Mouse (Mus musculus): ENCODE results near the gene Gpat2.

The Gpat2 gene

DNA sequence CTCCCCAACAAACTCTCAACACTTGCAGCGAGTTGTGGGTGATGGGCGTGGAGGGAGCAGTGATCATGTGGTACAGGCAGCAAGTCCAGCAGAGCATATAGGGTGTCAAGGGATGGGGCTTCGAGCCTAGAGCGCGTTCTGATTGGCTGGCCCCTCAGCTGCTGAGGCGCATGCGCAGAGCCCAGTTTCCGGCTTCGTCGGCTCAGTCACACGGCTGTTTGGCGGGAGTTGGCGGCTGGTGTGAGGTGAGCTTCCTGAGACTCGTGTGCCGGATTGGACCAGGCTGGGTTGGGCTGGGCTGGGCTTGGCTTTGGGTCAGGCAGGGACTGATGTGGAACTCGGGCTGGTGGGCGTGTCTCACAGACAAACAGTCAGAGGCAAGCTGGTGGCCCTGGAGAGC is at the start of gene Gpat2:
Gene Gpat2, plus strand, starts transcription at position 223 of the 400 bp plus-strand sequence.
- DNase-seq (ENCODE audit: low read depth, low spot score), result peak; percentile 39

DNA sequence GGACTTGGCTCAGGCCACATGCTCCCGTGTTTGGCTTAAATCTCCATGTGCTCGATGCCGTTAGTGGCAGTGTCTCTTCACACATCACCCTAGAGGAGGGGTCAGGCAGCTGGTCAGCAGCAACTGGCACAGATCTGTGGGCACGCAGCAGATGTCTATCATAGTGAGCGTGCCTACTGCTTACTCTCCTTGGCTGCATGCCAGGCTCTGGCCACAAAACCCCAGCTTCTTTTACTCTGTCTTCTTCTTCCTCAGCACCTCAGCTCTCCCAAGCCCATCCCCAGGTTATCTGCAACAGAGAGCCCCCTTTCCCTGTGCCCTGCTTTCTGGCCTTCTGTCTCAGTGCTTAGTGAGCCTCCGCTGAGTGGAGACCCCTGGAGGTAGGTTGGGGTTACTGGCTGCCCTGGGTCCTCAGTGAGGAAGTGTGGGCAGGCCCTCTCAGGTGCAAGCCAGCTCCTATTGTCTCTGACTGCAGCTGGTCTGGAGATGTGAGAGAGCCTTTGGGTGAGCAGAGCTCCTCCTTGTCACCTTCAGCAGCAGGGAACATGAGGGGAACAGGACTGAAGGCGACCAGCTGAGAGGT is 49.1 kb upstream of the Gpat2 start:
- DNase-seq (ENCODE audit: low read depth, low spot score), result no peak

DNA sequence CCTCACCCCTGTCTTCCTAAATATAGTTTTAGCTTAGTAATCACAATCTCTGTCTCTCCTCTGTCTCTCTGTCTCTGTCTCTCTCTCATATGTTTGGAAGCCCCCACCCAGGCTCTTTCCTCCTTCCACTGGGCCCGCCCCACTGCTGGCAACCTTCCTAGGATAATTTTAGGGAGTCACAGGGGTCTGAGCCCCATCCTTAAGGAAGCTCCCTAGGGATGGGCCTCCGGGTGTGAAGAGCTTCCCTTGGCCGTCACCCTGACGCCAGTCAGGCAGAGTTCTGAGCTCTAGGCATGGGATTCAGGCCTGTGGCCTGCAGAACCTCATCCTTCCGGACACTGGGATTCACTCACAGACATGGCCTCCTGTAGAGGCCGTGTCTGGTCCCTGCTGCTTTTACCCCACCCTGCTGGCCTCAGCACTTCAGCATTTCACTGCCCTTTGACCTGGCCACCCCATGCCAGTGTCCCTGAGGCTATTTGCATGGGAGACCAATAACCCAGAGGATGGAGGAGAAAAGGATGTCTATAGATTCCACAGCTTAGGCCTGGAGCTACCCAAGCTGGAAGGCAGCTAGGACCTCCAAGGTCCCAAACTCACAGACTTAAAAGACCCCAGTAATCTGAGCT is 48.5 kb upstream of the Gpat2 start:
- DNase-seq (ENCODE audit: low read depth, low spot score), result no peak

DNA sequence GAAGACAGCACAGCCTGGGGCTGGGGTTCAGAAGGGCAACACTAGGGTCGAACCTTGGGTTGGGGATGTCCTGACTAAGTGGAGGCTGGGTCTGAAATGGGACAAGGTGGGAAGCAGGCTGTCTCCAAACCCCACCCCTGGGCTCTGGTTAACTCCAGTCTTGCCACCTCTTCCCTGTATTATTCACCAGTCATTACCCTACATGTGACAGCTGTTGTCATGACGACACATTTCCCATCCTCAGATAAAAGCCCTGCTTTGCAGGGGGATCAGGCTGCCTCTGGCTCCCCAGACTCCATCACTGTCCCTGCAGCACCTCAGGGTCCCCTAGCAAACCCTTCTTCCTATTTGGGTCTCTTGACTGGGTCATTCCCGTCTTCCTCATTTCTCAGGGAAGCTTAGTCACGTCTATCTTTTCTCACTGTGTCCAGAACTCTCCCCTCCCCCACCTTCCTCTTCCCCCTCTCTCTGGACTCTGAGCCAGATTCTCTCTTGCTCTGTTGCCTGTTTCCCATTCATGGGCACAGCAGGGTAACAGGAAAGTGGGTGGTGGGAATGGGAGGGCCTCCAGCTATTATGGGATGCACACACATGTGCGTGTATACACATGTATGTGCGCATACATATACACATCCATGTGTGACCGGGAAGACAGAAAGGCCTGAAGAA is 46.9 kb upstream of the Gpat2 start:
- no peak for DNase-seq (ENCODE audit: low read depth, low spot score)

DNA sequence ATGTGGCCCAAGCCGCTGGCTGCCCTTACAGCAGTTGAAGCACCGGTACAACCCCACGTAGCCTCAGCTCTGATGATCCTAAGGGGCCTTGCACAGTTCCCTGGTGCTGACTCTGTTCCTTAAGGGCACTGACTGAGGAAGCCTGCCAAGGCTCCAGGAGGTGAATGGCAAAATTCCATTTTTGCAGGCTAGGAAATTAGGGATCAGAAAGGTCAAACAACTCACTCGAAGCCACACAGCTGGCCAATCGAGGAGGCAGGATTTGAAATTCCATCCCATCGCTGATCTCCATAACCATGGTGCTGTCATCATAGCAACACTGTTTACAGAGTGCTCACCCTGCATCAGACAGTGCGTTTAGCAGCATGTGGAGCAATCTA is 46.4 kb upstream of the Gpat2 start:
- DNase-seq (ENCODE audit: low read depth, low spot score), result no peak

DNA sequence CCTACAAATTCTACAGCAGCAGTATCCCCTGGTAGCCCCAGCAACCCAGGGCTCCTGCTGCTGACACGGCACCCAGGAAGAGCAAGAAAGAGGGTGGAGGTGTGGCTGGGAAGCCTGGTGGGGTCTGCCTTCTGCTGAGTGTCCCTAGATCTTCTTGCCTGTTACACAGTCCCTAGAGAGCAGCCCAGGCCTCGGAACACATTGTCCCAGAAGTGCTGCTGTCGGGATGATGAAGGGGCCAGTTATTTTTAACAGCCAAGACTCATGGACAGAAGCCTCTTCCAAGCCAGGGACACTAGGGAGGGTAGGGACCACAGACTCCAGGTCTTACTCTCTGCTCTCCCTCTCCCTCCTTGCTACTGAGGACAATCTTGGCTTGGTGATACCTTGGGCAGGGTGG is 45.7 kb upstream of the Gpat2 start:
- no peak for DNase-seq (ENCODE audit: low read depth, low spot score)

DNA sequence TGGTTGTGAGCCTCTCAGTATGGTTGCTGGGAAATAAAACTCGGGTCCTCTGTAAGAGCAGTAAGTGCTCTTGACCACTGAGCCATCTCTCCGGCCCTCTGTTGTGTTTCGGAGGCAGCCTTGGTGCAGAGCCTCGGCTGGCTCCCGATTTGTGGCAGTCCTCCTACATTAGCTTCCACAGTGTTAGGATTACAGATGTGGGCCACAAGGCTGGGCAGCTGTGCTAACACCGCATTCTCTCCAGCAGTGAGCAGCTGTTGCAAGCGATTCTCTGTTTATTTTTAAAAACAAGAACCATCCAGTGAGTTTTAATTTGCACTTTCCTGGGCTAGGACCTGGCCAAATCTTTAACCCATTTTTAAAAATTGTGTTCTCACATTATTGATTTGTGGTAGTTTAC is 41.1 kb upstream of the Gpat2 start:
- no peak for DNase-seq (ENCODE audit: low read depth, low spot score)

DNA sequence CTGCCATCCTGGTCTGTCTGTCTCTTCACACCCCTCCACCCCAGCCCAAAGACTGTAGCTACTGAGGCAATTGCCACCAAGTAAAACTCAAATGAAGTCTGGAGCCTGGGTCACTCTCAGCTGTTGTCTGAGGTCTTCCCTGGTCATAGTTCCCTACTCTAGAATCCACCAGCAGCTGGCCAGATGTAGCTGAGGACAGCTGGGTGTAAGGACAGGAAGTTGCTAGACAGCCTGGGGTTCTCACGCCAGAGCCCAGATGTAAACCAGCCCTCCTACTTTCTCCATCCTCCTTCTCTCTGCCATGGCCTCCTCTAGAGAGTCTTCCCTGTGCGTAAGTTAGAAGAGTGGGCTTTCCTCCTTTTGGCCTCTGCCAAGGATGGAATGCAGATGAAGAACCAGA is 37.5 kb upstream of the Gpat2 start:
- no peak for DNase-seq (ENCODE audit: low read depth, low spot score)

DNA sequence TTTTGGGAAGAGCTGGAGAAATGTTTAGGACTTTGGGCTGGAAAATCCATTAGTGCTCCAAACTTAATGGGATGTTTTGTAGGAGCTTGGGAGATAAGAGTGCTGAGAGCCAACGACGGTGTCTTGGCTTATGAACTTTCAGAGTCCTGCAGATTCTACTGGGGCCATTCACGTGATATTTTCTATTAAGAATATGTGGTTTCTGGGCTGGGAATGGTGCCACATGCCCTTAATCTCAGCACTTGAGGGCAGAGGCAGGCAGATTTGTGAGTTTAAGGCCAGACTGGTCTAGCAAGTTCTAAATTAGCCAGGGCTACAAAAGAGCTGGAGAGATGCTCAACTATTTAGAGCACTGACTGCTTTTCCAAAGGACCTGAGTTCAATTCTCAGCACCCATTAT is 34.6 kb upstream of the Gpat2 start:
- no peak for DNase-seq (ENCODE audit: low read depth, low spot score)

DNA sequence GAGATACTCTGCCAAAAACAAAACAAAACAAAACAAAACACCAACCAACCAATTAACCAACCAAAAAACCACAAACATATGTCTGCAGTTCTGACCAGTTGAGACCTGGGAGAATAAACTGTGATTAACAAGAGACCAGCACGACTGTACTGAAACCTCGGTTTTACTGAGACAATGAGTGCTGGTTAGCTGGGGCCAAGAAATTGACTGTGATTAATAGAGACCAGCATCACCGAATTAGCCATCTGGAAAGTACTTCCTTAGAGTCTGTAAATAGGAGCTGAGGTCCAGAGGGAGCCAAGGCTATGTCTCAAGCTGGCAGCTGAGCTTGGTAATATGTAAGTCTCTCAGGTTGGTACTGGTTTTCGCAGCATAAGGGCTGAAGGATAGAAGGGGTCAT is 34.2 kb upstream of the Gpat2 start:
- DNase-seq (ENCODE audit: low read depth, low spot score), result no peak

DNA sequence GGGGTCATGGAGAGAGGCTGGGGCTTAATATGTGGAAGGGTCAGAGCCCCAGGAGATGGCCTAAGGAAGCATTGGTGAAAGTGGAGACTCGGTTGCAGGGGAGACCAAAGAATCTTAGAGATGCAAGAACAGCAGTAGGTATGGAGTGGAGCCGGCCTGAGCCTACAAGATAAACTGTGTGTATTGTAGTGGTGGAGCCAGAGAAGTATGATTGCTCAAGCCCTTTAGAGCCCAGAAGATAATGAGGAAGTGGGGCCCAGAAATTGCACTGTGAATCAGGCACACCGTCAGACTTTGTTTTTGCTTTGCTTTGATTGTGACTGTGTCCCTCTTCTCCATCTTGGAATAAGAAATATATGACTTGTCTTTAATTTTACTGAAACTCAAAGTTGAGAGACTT is 33.7 kb upstream of the Gpat2 start:
- no peak for DNase-seq (ENCODE audit: low read depth, low spot score)

DNA sequence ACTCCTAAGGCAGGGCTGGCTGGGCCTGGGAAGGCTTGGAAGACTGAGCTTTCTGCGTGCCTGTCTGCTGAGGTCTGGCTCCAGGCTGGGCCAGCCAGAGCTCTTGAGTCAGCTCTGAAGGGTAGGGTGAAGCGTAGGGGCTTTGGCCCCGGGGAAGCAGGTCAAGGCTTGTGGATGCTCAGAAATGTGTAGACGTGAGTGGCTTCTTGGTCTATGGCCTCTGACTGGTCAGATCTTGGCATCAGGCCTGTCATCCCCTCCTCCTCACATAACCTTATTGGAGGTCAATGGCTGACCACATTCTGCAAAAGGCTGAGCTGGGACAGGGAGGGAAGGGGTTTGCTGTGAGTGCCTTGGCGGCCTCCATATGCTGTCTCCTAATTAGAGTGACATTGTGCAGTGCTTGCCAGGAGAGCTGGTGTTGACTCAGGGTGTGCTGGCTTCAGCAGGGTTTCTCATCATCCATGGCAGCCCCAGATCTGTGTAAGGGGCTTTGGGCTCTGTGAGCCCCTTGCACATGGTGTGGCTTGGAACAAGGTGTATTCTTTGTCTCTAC is 30.3 kb upstream of the Gpat2 start:
- no peak for DNase-seq (ENCODE audit: low read depth, low spot score)

DNA sequence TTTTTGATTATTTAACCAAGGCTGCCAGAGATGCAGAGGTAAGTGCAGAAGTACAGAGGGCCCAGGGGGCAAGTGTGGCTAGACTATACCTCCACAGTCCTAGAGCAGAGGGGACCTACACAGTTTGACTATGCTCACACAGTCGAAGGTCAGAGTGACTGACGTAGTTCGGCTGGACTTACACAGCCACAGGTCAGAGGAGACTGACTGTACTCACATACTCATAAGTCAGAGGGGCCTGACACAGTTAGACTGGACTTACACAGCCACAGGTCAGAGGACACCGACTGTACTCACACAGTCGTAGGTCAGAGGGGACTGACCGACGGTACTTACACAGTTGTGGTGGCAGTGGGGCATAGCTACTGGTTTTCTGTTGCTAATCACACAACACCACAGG is 26.3 kb upstream of the Gpat2 start:
- no peak for DNase-seq (ENCODE audit: low read depth, low spot score)

DNA sequence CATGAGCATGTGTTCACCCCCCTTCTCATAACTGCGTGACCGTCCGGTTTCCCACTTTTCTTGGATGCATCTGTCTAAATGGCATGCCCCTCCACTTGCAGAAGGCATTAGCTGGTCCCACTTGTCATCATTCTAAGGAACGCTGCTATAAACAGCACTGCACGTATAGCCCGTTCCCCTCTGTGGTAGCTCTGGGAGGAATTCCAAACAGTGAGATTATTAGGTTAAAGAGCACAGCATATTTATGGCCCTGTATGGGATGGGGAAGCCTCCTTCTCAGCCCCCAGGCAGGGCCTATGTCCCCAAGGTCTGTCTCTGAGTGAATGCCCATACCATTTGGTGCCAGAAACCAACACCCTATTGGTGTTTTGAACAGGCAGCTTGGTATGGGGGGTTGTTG is 13.9 kb upstream of the Gpat2 start:
- no peak for DNase-seq (ENCODE audit: low read depth, low spot score)

DNA sequence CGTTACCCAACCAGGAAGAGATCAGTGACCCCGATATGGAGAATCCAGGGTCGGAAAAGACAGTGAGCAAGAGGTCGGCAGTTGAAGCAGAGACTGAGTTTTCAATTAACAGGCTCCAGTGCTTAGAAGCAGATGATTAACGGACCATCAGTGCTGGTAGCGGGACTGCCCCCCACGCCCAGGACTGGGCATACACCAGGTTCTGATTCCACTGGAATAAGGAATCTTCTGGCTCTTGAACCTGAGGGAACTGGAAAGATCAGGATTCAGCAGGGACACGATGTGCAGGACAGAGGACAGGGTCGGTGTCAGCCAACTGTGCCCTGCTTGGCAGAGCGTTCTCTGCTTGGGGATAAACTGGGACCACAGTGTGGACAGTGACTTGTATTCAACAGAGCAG is 9.2 kb upstream of the Gpat2 start:
- DNase-seq (ENCODE audit: low read depth, low spot score), result no peak

DNA sequence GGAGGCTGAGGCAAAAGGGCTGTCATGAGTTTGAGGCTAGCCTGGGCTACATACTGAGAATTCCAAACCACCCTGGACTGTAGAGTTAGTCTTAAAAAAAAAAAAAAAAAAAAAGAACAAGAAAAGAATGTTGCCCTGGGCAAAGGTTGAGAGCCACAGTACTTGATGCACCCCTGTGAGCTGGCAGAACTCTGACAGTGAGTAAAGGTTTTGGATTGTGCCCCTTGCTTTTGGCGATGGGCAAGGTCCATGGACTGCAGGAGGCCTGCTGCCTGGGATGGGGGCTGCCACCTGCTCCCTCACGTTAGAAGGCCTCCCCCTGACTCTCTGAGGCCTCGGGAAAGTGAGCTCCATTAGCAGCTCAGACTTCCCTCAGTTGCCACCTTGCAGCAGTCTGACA is 8.3 kb upstream of the Gpat2 start:
- DNase-seq (ENCODE audit: low read depth, low spot score), result no peak

DNA sequence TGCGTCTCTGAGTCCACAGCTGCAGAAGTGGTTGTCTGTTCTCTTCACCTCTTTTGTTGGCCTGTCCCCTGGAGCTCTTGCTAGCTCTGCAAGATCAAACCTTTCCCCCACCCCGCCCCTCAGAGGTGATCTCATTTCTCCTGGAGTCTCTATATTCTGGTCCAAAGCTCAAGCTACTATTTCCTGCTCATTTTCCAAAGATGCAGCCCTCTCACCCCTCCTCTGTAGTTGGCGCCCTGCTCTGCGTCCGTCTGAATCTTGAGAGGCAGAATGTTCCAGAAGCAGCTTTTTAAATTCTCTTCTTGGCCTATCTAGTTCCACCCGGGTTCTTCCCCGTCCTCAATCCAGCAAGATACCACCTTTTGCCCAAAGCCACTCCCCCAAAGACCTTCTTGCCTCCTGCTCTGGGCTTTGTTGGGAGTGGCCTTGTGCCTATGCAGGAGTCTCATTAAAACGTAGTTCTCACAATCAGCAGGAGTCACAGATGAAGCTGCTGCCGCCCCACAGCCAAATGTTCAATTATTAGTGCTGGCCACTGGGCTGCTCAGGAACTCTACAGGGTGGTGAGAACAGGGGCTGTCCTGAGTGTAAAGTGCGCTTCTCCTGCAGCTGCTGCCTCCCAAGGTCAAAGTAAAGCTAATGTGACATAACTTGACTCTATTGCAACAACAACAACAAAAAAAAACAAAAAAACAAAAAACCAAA is 6.6 kb upstream of the Gpat2 start:
- DNase-seq (ENCODE audit: low read depth, low spot score), result no peak

DNA sequence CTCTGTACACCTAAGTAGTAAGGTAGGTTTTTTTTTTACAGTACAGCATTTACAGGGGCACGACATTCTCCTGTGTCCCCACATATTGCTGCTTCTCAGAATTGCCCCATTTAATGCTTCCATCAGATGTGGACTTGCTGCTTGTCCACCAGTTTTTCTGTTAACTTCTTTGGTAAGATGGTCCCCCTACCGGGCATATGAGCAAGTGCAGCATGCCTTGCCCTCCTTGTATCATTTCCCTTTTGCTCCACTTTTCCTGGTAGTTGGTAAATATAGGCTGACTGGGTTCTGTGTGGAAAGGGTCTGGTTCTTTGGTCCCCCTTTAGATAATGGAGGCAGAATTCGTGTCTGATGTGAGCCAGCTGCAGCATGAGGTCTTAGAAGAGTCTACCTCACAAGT is 5.2 kb downstream of the Gpat2 start:
- no peak for DNase-seq (ENCODE audit: low read depth, low spot score)

DNA sequence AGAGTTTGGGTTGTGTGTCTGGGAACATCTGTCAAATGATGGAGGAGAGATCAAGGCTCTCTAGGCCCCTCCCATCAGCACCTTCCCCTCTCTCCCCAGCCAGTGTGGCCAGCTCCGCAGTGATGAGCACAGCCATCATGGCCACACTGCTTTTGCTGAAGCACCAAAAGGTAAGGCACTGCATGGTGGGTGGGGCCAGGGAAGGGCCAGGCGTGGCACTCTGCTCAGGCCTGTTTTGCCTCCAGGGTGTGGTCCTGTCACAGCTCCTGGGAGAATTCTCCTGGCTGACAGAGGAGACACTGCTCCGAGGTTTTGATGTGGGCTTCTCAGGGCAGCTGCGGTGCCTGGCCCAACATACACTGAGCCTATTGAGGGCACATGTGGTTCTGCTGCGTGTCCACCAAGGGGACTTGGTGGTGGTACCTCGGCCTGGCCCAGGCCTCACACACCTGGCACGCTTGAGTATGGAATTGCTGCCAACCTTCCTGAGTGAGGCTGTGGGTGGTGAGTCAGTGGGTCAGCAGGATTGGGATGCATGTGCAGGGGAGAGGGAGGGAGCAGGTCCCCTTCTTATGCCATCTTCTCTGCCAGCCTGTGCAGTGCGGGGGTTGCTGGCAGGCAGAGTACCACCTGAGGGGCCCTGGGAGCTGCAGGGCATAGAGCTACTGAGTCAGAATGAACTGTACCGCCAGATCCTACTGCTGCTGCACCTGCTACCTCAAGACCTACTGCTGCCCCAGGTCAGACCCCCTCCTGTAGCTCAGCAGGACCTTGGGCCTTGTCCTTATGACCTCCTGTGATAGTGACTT is 8.7 kb downstream of the Gpat2 start:
- DNase-seq (ENCODE audit: low read depth, low spot score), result no peak

DNA sequence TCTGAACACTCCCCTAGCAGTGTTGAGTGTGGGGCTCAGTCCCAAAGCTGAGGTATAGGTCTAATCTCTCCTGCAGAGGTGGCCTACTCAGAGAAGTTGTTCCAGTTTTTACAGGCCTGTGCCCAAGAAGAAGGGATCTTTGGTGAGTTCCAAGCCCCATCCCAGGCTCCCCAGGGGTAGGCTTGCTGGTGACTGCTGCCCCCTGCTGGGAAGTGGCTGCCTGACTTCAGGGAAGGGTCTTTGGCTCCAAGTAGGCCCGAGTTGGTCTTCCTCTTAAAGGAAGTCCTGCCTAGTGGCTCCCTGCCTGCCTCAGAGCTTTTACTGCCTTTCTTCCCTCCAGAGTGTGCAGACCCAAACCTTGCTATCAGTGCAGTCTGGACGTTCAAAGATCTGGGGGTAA is 10.1 kb downstream of the Gpat2 start:
- no peak for DNase-seq (ENCODE audit: low read depth, low spot score)

DNA sequence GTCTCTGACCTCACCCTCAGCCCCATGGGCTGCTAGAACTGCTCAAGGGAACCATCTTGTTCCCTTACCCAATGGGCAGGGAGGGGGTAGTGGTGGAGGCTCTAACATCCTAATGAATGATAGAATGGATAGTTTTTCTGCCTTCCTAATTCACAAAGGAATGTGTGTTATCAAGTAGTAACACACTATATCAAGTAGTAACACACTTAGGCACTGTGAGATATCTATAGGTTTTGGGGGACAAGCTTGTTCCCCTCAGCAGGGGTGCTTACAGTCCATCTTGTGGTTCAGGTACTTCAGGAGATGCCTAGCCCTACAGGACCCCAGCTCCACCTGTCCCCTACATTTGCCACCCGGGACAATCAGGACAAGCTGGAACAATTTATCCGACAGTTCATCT is 10.6 kb downstream of the Gpat2 start:
- DNase-seq (ENCODE audit: low read depth, low spot score), result no peak

DNA sequence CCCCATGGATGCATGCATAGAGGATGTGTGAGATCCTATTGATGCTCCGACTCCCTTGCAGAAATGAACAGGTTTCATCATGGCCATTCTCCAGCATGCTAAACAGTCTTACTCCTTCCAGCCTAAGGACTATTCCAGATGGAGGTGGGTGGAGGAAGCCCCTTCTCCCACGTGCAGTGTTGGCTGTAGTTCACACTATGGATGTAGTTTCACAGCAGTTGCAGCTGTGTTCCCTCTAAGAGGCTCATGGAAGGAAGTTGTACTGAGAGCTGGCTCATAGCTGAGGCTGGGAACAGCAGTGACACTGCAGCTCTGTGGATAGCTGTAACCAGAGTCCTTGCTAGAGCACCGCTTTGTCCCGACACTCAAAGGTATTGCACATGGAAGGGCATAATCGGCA is 12.7 kb downstream of the Gpat2 start:
- no peak for DNase-seq (ENCODE audit: low read depth, low spot score)

Measured in WW6 (cell line).